Mouse (Mus musculus) kidney, postnatal 25 days (tissue): ENCODE data around the gene Shd.

Source experiments
- DNase-seq, 2 experiments: peaks; one replicate each; pipeline ENCODE4 v3.0.0; 2021; ENCODE audit warnings: mixed read lengths in 2 of 2

Gene Shd

DNA sequence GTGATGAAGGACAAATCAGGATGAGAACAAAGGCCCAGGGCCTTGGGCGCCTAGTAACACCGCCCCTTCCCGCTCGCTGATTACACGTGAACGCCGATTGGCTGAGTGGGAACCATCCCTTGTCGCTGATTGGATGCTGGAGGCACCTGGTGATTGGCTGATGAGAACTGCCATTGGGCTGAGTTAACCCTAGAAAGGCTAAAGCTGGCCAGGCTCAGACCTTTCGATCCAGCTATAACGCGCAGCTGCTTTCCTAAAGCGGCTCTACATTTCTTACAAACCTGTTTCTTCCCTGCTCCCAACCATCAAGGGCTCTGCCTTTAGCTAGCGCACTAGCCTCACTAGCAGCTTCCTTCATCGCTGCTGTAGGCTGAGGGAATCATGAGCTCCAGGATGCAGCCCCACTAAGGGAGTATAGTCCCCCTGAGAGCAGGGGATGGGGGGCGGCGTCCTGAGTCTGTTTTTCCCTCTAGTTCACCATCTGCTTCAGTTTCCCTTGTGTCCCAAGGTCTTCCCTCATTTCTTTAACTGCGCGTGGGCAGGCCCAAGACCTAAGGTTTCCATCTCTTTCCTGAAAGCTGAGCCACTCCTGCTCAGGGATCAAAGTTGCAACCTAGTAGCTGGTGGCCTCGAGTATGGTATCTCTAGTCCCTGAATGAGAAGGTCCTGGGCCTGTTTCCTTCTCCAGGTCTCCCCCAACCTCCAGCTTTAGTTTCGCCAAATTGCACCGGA, 38.3 kb downstream of the Shd start:
- DNase-seq: peak; percentile 94 to 98

- peak; percentile 94 to 98 for DNase-seq
These were observed 39.1 kb downstream of the Shd start for GRCm38 (mm10) chr17:56009088-56009961.

DNA sequence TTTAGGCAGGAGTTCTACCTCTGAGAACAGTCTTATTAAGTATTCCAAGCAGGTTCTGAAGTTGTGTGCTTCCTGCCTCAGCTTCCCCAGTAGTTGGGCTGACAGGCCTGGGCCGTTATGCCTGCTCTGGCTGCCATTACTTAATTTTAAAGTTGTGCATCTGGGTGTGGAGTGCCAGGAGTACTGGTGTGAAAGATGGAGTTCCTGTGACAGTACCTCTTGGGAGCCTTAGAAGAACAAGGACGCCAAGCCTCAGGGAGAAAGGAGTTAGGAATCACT, 39.6 kb downstream of the Shd start:
- DNase-seq: no peak

DNA sequence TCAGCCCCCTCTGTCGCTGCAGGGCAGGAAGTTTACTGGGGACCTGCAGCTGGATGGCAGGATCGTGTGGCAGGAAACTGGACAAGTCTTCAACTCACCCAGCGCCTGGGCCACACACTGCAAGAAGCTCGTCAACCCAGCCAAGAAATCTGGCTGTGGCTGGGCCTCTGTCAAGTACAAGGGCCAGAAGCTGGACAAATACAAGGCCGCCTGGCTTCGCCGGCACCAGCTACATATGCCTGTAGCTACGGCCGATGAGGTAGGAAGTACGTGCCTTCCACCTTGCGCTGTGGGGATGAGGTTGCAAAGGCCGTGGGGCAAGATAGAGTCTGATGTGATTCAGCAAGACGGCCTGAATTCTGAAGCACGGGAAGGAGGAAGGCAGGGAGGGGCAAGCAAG, 40.0 kb downstream of the Shd start:
- peak in 1 of 2 experiments; percentile 41 for DNase-seq

DNA sequence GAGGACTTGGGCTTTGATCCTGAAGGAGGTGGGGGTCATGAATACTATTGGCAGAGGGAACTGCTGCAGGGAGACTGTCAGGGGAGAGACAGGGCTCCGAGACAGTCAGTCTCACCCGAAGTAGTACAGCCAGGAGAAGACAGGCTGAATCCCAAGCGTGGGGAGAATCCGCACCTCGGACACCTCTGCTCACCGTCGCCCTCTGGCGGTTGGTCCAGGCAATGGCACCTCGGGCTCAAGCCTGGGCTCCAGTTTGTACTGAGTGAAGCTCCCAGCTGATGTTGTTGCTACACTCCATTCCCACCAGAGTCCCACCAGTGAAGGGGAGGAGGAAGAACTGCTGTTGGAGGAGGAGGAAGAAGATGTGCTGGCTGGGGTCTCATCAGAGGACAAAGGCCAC, 40.4 kb downstream of the Shd start:
- peak; percentile 78 to 84 for DNase-seq

- no peak for DNase-seq
These were observed 41.2 kb downstream of the Shd start for GRCm38 (mm10) chr17:56011441-56011840.

- DNase-seq: no peak
These were observed 45.0 kb downstream of the Shd start for GRCm38 (mm10) chr17:56015293-56015692.

DNA sequence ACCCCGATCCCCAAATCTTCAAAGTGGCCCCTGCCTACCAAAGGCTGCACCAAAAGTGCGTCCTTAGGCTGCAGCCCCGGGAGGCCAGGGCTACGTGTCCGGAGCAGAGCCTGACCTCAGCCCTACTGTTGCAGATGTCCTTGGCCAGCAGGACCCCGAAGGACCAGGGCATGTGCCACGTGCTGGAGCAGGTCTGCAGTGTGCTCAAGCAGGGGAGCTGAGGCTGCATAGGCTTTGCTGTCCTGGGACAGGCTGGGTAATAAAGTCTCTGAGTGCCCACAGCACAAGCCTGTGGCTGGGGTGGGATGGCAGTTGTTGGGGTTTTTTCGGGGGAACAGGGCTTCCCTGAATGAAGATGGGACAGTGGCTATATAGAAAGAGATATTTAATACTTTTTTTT, 46.1 kb downstream of the Shd start:
- no peak for DNase-seq

GRCm38 (mm10) chr17:56016793-56017785, 46.8 kb downstream of the Shd start:
- peak in 1 of 2 experiments; percentile 39 for DNase-seq

DNA sequence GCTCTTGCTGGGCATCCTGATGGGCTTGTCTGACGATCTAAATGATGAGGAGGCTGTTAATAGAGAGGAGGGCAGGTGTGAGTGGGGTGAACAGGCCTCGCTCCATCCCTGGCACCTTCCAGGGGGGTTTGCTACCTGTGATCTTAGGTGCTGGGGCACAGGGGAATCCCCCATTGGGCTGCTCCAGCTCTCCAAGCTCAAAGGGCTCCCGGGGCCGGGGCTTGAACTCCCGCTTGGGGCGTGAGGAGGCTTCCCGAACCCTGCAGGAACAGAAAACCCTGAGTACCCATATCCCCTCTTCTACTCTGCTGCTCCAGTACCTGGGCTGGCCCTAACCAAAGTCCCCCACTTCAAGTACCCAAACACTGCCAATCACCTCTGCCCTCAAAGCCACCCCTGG, 47.6 kb downstream of the Shd start:
- DNase-seq: no peak

DNA sequence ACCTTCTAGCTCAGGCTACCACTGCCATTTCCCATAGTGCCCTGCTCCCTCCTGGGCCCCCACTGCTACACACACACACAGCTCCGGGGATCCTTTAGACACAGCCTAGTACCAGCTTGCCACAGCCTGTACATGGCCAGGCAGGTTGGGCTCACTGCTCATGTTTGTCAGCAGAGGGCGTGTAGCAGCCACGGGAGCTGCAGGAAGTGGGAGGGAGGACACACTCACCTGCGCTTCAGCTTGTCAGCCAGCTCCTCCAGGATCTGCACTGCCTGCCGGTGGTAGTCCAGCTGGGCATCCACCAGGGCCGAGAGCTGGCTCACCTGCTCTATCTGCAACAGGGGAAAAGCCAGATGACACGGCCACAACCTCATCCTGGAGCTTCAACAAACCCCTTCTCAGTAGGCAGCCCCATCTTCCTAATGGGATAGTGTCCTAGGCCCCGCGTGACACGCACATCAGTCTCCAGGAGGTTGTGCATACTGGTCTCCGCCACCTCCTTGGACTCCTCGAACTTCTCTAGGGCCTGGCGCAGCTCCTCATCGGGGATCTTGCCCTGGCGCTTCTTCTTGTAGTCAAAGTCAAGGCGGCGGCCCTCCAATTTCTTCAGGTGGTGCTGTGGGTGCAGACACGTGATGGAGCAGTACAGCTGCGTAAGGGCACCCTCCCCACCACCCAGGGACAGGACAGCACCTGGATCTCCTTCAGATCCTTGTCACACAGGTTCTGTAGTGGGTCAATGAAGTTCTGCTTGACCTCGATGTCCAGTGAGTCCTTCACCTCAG, 48.3 kb downstream of the Shd start:
- peak; percentile 67 to 81 for DNase-seq

DNA sequence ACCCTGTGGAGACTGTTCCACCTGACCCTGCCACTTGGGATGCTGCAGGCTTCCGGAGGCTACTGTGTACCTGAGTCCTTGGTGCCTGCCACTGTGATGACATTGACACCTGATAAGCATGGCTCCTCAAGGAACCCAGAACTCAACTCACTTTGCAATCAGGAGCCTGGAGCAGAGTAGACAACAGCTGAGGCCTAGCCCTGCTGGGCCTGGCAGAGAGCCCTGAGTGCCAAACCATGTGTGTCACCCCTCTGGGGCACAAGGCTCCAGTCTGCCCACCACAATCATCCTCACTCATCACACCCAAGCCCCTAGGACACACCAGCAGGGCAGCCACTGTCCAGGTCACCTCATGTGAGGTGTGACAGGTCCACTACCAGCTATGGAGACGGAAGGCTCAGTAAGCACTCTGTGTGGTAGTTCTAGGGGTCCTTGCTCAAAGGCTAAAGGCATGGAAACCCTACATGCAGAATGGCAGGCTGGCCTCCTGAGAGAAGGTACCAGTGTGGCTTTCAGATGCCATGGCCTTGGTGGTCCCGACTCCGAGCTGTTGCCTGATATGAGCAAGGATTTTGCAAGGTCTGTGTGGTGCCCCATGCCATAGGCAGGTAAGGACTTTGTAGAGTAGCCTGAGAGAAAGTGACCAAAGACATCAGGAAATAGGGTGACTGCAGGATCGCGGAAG, 50.3 kb downstream of the Shd start:
- no peak for DNase-seq

- DNase-seq: no peak
These were observed 51.1 kb downstream of the Shd start for GRCm38 (mm10) chr17:56021161-56021910.

DNA sequence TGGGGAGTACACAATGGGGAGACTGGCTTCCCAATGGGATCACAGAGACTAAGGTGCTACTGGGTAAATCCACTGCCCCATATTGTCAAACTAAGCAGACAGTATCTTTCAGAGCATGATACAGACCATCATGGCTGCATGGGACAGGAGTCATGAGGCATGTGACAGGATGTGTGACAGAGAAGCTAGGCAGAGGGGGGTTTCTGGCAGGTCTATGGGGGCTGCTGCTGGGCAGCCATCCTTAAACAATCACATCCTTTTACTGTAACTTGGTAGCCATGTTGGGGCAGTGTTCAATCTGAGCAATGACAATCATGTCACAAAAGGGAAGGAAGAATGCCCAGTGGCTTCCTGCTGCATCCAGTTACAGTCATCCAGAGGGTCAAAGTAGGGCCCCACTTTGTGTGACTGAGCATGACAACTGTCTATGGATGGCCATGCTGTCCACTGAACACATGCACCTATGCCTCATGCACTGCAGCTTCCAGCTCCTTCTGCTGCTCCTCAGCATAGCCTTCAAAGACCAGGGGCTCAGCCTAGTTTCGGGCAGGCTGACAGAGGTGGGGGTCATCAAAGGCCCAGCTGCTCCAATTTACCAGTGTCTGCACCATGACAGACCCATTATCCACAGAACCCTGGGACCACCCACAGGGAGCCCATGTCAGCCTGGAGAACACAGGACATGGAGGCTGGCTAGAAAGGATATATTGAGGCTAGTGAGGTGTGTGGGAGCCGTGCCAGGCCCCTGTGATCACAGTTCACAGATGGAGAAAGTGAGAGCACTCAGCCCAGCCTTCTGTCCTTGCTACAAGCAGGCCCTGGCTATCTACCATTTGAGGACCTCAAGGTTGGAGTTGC, 52.1 kb downstream of the Shd start:
- no peak for DNase-seq

DNA sequence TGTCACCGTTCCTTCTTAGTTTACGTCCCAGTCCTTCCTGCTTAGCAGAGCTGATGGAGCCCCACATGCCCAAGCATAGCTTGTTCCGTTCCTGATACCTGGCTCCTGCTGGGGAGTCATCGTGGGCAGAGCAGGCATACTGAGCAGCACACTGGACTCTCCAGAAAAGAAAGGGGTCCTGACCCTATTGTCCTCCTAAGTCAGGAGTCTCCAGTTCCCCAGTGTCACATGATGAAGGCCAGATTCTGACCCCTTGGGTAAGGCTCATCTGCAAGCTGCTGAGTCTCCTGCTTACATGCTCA, 52.7 kb downstream of the Shd start:
- no peak for DNase-seq

DNA sequence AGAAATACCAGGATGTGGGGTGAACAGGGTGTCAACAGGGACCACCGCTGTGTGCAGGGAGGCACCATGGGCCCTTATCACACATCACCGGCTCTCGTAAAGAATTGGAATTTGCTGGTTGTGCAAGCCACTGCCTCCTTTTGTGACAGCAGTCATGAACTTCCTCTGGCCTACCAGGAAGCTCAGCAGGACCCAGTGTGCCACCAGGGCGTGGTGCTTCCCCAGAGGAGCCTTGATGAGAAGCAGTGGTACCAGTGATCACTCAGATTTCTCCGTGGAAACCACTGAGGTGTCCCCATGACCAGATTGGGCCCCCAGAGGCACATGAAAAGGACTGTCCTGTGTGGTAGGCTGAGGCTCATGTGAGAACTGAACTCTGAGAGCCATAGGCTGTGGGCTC, 53.1 kb downstream of the Shd start:
- DNase-seq: no peak

DNA sequence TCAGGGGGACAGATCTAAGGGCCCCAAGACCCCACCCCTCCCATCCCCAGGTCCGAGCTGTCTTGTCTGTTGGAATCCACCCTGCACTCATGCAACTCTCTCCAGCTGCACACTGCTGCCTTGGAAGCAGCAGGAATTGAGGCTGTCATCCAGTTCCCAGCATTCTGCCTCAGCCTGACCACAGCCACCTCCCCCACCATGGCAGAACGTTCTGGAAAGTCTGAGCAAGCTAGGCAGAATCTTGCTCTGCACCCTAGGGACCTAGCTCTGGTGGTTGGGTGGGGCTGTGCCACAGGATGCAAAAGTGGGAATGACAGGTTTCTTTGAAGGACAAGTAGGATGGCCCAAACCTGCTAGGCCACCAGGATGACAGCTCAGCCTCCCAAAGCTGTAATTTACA, 54.2 kb downstream of the Shd start:
- DNase-seq: no peak

DNA sequence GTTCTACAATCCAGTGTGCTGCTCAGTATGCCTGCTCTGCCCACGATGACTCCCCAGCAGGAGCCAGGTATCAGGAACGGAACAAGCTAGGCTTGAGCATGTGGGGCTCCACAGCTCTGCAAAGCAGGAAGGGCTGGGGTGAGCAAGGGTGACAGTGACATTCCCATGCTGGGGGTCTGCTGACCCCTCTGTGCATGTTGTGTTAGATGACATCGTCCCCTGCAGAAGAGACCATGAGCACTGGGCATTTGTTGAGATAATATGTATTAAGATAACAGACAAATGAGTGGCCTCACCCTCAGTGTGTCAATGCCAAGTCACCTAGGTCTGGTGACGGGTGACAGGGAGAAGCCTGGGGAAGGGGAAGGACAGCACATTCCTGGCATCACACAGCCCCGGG, 54.7 kb downstream of the Shd start:
- no peak for DNase-seq
